Mouse (Mus musculus): ENCODE results near the gene Extl1.
A peak's percentile ranks its signal among the peaks of the same experiment; 100 is the strongest.
"Not testable (repeated sequence)": the region's sequence is repeated elsewhere in the genome, so short reads cannot be mapped to it uniquely, and the experiment has no call there.

Extl1 gene

GRCm38 (mm10) chr4:134383750-134384149 lies at the start of gene Extl1:
Gene Extl1, minus strand, starts transcription at chr4:134383850.
- not testable (repeated sequence) for DNase-seq (ENCODE audit: low read depth, low spot score)

GRCm38 (mm10) chr4:134432686-134433360 lies 49.2 kb upstream of the Extl1 start:
- no peak for DNase-seq (ENCODE audit: low read depth, low spot score)

GRCm38 (mm10) chr4:134430381-134431004 lies 46.8 kb upstream of the Extl1 start:
- DNase-seq (ENCODE audit: low read depth, low spot score) = peak; percentile 91

- DNase-seq (ENCODE audit: low read depth, low spot score) = no peak
Observed at GRCm38 (mm10) chr4:134425088-134425487, 41.4 kb upstream of the Extl1 start.

- no peak for DNase-seq (ENCODE audit: low read depth, low spot score)
Observed at GRCm38 (mm10) chr4:134423949-134424348, 40.3 kb upstream of the Extl1 start.

GRCm38 (mm10) chr4:134421971-134422370 lies 38.3 kb upstream of the Extl1 start:
- DNase-seq (ENCODE audit: low read depth, low spot score) = no peak

GRCm38 (mm10) chr4:134417111-134417510 lies 33.5 kb upstream of the Extl1 start:
- no peak for DNase-seq (ENCODE audit: low read depth, low spot score)

- no peak for DNase-seq (ENCODE audit: low read depth, low spot score)
Observed at GRCm38 (mm10) chr4:134416602-134417001, 33.0 kb upstream of the Extl1 start.

- no peak for DNase-seq (ENCODE audit: low read depth, low spot score)
Observed at GRCm38 (mm10) chr4:134416177-134416576, 32.5 kb upstream of the Extl1 start.

- DNase-seq (ENCODE audit: low read depth, low spot score) = no peak
Observed at GRCm38 (mm10) chr4:134409286-134409685, 25.6 kb upstream of the Extl1 start.

- no peak for DNase-seq (ENCODE audit: low read depth, low spot score)
Observed at GRCm38 (mm10) chr4:134403721-134404120, 20.1 kb upstream of the Extl1 start.

- DNase-seq (ENCODE audit: low read depth, low spot score) = no peak
Observed at GRCm38 (mm10) chr4:134402571-134403262, 19.1 kb upstream of the Extl1 start.

GRCm38 (mm10) chr4:134401856-134402570 lies 18.4 kb upstream of the Extl1 start:
- DNase-seq (ENCODE audit: low read depth, low spot score) = no peak

- DNase-seq (ENCODE audit: low read depth, low spot score) = peak; percentile 72
Observed at GRCm38 (mm10) chr4:134401181-134401661, 17.6 kb upstream of the Extl1 start.

- DNase-seq (ENCODE audit: low read depth, low spot score) = peak; percentile 51
Observed at GRCm38 (mm10) chr4:134400206-134400605, 16.6 kb upstream of the Extl1 start.

- no peak for DNase-seq (ENCODE audit: low read depth, low spot score)
Observed at GRCm38 (mm10) chr4:134397732-134398131, 14.1 kb upstream of the Extl1 start.

GRCm38 (mm10) chr4:134397121-134397520 lies 13.5 kb upstream of the Extl1 start:
- no peak for DNase-seq (ENCODE audit: low read depth, low spot score)

GRCm38 (mm10) chr4:134395977-134396825 lies 12.6 kb upstream of the Extl1 start, which contains the start of gene Pafah2:
Gene Pafah2, plus strand, starts transcription at chr4:134396320.
- DNase-seq (ENCODE audit: low read depth, low spot score) = peak; percentile 99

- DNase-seq (ENCODE audit: low read depth, low spot score) = no peak
Observed at GRCm38 (mm10) chr4:134395142-134395541, 11.5 kb upstream of the Extl1 start.

GRCm38 (mm10) chr4:134393026-134393425 lies 9.4 kb upstream of the Extl1 start:
- no peak for DNase-seq (ENCODE audit: low read depth, low spot score)

- DNase-seq (ENCODE audit: low read depth, low spot score) = no peak
Observed at GRCm38 (mm10) chr4:134392595-134392994, 8.9 kb upstream of the Extl1 start.

Data from brain, embryonic 18.5 days (tissue).